Mouse (Mus musculus) retina, adult 2 months (tissue): ENCODE measurements around the gene Cacna2d2.
A peak's percentile ranks its signal among the peaks of the same experiment; 100 is the strongest.

Experiments
- DNase-seq: peaks from one replicate; pipeline ENCODE4 v3.0.0-alpha.2; 2012; ENCODE audit warnings: low read depth, low spot score

Cacna2d2 gene

DNA sequence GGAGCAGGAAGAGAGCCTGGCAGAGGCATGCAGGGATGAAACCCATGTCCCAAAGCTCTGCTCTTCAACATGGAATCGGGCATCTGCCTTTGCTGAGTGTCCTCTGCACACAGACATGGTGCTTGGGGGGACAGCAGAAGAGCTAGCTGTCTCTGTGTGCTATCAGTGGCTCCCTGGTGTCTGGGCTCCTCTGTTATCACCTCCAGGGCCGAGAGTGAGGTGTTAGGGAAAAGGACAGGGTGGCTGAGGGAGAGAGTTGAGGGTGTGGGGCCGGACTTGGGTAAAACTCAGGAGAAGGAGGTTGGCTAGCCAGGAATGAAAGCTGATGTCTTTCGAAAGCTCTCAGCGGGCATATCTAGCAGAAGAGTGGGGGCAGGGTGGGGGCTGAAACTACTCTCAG is 63.5 kb downstream of the Cacna2d2 start:
- DNase-seq = no peak

DNA sequence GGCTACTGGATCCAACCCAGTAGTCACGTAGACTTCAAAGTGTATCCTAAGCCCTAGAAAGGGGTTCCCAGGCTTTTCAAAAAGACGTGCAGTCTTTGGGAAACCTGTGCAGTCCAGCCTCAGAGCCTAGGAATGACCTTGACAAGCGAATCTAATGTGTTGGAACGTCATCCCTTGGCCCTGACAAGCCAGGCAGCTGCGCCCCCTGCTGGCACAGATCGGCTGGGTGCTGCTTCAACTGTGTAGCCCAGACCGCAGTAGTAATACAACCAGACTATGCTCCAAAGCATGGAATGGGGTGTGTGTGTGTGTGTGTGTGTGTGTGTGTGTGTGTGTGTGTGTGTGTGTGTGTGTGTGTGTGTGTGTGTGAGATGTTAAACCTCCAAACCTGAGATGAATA is 64.1 kb downstream of the Cacna2d2 start:
- DNase-seq = peak; percentile 52

DNA sequence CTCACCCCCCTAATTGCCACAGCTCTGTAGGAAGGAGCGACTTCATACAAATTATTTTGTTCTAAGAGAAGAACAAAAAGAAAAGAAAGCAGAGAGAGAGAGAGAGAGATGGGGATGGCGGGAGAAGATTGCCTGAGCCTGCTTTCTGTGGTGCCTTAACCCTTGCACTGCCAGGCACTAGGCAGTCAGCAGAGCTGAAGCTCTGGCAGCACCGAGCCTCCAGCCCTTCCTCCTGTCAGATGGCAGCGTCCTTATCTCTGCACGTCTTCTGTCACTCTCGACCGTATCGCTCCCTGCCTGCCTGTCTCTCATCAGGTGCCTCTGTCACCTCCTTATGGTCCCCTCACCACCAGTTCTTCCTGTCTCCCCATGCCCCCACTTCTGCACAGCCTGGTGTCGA is 64.7 kb downstream of the Cacna2d2 start:
- DNase-seq = no peak

DNA sequence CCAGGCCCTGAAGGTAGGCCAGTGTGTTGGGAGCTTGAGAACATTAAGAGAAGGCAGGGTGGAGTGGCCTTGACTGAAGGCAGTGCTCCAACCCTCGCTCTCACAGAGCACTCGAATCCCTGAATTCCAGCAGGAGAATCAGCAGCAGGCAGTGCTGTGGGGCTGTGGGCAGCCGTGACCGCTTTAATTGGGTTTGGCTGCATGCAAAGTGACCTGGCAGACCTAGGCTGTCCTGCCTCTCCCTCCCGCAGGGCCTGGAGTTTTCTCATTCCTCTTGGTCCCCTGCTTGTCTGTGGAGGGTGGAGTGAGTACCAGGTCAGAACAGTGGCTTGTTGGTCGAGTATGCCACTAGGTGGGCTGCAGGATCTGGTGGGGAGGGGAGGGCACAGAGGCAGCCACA is 66.2 kb downstream of the Cacna2d2 start:
- DNase-seq = no peak

DNA sequence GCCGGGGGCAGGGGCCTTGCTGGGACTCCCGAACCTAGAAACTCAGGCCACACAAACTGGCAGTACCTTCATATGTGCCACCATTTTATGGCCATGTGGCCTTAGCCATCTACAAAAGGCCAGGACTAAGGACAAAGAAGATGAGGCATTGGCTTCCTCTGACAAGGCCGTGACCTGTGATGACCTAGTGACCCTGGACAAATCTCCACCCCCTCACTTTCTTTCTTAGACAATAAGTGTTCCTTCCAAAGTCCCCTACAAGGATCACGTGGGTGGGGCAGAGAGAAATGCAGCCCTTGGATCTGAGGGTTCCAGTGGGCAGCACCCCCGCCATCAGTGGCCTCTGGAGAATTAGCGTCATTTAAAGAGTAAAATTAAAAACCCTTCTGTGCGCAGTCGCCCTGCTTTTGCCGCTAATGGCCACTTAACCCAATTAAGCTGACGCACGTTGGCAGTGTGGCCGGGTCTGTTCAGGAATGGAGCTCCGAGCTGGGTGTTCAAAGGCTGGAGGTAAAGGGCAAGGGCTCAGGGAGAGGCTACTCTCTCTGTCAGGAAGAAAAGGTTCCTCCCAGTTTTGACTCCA is 69.9 kb downstream of the Cacna2d2 start:
- no peak for DNase-seq

DNA sequence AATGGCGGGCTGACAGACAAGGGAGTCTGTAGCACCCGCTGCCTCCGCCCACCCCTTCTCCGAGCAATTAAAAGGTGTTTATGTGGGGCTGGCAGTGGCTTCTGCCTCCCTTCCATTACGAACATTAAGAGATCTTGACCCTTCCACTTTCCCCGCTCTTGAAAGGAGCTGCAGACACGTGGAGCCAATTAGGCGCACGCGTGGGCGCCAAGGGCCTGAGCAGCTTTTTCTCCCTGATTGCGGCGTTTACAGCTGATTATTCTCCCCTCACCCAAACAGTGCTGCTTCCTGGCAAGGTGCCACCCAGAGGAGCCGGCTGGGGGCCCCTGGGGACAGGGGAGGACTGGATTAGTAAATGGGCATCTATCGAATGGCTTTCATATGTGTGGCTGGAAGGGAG is 71.0 kb downstream of the Cacna2d2 start:
- no peak for DNase-seq

DNA sequence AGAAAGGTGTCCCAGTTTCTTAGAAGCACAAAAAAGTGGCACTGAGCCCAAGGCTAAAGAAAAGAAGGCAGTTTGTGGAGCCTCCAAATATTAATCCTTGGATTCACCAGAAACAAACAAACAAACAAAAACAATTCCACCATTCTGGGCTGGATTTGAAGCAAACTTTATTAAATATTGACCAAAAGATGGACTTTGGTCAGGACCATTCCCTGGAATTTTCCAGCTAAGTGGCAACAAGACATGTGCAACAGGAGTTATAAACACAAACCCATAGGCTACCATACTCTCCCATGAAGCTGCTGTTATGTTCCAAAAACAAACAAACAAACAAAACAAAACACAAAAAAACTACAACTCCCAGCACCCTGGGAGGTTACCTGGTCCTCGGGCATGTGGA is 74.6 kb downstream of the Cacna2d2 start:
- no peak for DNase-seq

DNA sequence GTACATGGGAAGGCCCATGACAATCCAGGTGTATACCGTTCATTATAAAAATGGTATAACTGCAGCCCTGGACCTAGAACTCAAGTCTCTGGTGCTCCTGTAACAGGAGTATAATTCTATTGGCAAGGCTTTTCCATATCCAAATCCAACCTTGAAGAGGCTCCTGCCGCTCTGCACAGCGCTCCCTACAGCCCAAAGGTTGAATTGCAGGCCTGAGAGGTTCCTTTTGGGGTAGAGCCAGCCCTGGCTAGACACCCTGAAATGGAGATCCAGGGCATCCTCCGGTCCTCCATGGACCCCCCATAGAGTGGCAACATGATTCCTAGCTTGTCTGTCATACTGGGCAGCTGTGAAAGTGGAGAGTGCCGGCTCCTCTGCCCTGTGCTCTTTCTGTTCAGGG is 79.6 kb downstream of the Cacna2d2 start:
- DNase-seq = no peak

DNA sequence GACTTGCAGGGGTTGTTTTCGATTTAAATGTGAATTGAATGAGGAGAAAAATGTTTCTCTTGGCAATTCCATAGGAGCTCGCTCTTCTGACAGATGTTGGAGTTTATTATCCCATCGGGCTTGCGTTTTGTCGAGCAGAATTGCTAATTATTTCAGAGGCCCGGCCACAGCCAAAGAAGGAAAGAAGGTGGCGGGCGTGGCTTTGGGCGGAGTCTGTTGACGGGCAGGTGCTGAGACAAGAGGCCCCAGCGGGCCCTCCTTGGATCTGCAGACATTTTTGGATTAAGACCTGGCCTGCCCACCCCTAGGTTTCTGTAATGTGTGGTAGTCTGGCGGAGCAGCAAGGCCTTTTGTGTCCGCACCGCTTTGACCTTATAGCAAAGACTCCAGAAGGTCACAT is 80.2 kb downstream of the Cacna2d2 start:
- DNase-seq = no peak

DNA sequence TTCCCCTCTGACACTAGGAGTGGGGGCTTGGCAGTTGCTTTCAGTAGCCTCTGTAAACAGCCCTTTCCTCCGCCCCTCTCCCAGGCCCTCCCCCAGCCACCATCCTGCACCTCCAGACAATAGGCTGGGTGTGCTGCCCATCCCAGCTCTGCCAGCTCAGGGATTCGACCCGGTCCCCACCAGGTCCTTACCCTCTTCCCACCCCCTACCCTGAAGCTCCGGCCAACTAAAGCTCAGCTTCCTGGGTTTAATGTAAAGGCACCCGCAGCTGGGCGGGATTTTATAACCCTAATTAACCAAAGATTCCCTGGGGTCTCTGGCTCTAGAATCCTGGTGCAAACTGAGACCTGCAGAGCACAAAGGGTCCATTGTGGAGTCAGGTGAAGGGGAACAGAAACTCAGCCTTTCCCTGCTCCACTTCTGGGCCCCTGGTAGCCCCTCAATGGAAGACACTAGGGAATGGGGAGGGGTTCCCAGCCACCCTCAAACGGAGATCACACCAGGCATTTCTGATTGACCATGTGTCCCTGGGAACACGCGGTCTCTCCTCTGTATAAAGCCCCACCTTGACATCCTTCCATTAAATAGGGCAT is 81.2 kb downstream of the Cacna2d2 start:
- DNase-seq = no peak

DNA sequence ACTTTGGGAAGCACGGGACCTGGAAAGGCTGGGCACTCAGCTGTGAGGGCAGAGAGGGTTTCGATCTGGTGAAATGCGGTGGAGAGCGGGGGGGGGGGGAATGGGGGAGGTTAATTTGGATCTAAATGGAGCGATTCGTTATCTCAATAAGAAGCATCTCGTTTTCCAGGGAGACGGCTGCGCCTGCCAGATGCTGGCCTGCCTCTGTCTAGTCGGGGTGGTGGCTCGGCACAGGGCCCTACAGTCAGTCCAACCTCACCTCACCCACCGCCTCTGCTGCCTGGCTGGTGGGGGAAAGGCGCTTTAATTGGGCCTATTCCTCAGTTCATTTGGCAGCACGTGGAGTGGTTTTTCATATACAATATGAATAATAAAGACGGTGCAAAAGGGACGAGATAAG is 81.9 kb downstream of the Cacna2d2 start:
- no peak for DNase-seq

DNA sequence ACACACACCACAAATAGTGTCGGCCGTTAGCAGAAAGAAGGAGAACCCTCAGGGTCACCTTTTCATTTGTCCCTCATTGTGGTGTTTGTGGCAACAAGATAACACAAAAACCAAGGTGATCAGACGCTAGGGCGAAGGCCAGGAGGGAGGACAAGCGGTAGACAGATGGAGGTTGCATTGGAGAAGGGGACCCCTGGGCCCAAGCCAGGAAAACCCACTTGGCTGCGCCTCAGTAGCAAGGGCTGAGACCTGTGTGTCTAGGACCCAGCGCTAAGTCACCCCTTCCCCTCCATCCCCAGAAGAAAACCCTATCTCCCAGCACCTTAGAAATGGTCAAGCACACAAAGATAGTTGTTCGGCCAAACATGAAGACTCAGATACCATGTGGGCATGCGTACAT is 82.6 kb downstream of the Cacna2d2 start:
- no peak for DNase-seq

DNA sequence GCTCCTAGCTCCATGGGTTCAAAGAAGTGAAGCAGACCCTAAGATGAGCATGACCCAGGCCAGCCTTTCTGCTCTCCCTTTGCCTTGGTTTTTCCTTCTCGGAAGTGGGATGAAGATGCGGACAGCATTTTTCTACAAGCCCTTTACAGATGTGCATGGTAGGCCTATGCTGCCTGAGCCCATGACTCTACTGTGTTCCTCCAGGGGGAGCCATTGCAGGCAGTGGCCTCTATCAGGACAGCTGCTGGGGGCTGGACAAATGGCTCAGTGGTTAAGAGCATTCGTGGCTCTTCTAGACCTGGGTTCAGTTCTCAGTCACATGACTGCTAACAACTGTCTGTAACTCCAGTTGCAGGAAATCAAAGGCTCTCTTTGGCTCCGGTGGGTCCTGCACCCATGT is 83.4 kb downstream of the Cacna2d2 start:
- DNase-seq = no peak

DNA sequence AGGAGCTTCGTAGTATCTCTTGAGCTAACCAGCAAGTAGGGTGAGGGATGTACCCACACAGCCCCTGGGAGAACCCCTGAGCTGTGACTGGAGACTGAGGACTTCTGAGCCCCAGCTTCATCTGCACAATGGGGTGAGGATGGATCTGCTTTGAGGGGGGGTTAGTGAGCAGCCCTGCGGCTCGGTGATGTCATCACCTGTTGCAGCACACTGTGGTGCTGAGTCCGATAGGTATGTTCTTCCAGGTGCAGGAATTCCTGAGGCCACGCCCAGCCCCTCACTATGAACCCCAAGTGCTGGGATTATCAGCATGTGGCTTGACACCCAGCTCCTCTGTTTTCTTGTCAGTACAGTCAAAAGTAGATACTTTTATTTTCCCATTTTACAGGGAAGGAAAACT is 84.3 kb downstream of the Cacna2d2 start:
- no peak for DNase-seq

DNA sequence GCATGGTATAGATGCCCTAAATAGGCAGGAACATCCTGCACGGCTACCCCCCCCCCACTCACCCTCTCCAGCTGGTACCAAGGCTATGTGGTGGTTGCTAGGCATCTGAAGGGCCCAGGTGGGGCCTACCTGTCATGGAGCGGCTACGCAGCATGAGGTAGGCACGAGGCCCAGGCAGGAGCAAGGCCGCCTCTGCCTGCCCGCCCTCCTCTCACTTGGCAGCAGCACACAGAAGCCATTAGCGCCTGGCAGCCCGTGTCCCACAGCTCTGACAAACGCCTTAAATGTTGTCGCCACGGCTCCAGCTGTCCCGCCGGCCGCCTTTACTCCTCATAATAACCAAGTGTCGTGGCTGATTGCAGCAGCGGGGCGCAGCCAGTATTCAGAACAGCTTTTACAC is 84.9 kb downstream of the Cacna2d2 start:
- no peak for DNase-seq

DNA sequence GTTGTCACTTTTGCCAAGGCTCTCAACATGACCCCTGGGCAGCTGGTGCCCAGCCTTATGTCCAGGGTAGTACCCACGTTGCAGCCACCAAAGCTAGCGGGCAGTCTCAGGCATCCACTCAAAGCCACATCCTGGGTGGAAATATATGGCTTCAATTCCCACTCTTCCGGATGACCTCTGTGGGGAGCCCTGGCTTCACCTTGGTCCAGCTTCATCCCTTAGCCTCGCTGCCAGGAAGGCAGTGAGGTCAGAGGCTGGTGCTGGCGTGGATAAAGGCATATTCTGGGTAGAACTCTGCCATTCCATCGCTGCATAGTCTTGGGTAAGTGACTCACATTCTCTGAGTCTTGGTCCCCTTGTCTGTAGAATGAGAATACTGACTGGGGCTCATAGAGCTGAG is 85.4 kb downstream of the Cacna2d2 start:
- no peak for DNase-seq

DNA sequence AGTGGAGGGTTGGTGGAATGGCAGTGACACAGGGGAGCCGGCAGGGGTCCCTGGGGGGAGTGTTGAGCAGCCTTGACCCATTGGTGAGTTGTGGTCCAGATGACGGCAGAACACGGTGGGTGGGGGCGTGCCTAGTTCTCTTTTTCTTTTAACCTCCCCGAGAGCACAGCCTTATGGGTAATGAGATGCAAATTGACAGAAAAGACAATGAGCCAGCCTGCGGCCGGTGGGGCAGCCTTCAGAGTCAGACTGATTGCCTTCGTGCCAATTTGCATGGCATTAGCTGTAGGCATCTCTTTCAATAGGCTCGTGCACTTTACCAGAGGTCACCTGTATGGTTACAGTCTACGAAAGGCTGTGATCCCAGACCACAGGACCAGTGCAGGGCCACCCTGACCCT is 86.7 kb downstream of the Cacna2d2 start:
- DNase-seq = no peak

DNA sequence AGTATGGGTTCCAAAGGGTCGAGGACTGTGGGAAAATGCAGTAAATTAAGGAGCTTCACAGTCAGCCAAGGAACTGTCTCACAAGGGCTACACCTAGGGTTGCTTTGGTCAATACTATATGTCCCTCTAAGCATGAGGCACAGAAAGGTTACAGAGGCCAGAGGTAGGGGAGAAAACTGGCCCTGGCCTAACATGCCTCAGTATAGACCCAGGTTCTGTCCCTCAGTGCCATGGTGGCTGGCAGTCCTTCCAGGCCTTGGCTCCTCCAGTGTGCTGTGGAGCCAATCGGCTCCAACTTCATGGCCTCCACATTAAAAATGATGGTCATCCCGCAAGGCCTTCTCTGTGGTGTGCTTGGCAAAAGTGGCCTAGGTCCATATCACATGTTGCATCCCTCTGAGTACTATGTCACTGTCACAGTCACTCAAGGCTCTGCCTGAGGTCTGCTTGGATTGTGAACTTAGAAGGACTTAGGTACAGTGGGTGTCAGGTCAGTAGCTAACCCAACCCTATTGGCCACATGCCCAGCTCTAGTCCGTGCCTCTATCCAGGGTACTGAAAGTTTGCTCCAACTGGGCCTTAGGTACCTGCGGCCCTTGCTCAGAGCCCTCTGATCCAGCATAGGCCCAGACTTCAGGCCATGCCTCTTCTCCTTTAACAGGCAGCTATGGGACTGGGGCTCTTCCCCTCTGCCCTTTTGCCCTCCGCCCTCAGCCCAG is 87.3 kb downstream of the Cacna2d2 start:
- DNase-seq = no peak

DNA sequence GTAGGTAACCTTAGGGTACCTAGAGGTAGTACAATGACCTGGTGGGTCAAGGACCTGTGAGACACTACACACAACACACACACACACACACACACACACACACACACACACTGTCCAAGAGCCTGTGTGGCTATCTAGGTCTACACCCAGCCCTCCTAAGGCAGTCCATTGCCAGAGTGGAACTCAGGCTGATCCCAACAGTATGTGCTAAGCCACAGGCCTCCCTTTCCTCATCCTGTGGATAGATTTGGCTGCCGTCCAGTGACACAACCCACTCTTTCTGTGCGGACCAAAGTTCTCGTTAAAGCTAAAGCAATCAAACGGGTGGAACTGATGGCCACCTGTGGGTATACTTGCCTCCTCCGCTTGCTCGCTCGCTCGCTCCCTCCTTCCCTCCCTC is 90.7 kb downstream of the Cacna2d2 start:
- no peak for DNase-seq

DNA sequence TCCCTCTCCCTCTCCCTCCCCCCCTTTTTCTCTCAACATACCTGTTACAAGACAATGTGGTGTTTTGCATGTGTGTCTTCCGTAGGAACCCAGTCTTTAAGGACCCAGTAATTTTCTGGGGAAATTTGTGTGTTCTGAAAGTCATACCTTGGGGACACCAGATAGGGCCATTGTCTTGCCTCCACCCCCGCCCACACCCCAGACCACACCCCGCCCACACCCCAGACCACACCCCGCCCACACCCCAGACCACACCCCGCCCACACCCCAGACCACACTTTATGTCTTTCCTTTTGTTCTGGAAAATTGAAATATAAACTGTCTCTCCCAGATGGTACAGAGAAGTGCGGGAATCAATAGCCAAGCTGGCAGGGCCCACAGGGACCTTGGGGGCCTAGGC is 91.2 kb downstream of the Cacna2d2 start:
- DNase-seq = no peak

DNA sequence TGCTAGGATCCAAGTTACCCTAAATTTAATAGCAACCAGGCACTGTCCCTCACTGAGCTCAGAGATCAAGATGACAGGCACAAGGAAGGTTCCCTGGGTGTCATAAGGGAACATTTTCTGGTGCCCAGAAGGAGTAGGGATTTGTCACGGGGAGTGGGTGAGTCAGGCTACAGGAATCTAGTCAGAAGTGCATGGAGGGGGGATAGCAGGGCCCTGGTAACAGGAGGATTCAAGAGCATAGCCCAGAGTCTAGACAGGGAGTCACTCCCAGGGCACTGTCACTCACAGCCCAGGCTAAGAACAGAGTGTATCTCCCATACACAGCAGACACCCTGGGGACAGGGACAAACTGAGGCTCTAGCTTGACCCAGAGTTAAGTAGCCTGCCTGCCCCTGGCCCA is 94.1 kb downstream of the Cacna2d2 start:
- no peak for DNase-seq

DNA sequence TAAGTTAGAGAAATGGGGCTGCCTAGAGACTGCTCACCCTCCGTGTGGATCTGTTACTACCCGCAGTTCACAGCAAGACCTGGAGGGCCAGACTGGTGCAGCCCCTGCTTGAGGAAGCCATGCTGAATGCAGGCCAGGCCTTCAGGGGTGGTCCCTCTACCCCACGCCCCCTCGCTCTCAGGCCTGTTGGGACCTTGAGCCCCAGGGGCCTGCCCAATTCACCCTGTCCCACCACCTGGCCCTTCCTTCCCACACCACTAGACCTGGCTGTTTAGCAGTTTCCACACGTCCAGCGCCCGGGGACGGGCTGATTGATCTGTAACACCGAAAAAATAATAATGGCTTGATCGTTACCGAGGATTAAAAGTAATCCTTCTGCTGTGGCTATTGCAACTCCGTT is 94.8 kb downstream of the Cacna2d2 start:
- no peak for DNase-seq

DNA sequence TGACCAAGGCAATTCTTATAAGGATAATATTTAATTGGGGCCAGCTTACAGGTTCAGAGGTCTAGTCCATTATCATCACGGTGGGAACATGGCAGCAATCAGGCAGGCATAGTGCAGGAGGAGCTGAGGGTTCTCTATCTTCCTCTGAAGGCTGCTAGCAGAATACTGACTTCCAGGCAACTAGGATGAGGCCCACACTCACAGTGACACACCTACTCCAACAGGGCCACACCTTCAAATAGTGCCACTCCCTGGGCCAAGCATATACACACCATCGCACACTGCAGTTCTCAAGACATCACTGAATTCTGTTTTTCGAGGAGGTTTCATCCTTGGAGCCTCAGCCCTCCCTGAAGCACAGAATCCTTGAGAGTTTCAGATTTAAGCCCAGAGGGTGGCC is 96.9 kb downstream of the Cacna2d2 start:
- no peak for DNase-seq
